Mouse (Mus musculus) hindbrain, embryonic 16.5 days (tissue): ENCODE measurements at regions not wholly inside any gene's neighbourhood (a gene's known extent, or its start where the extent isn't known, plus 50 kb on each side); places are given as distances from the start of the nearest gene placed in this dataset.

ENCODE experiments used
- ATAC-seq: fragments of 200-750 bp; cut with Nextera tagmentation; 2 replicates; pipeline ENCODE4 v1.8.0; 2017; ENCODE audit warnings: moderate TSS enrichment, moderate library complexity
- H3K27ac ChIP-seq: fragments of 300-500 bp; sonication (generic); 2 replicates; pipeline ENCODE4 v1.5.1; 2014; ENCODE audit warnings: low read depth, mild to moderate bottlenecking, control low read depth, low read length, moderate library complexity
- H3K27me3 ChIP-seq: fragments of 300-500 bp; sonication (generic); replicated peaks from 2 replicates; pipeline ENCODE4 v1.6.1; 2014; ENCODE audit warnings: low read length; ENCODE audit not compliant: control insufficient read depth, insufficient read depth
- H3K36me3 ChIP-seq: fragments of 300-500 bp; sonication (generic); 2 replicates; pipeline ENCODE4 v1.6.1; 2014; ENCODE audit warnings: mild to moderate bottlenecking, low read length, moderate library complexity, mixed read lengths; ENCODE audit not compliant: control insufficient read depth, insufficient read depth
- H3K4me1 ChIP-seq: fragments of 300-500 bp; sonication (generic); 2 replicates; pipeline ENCODE4 v1.6.1; 2014; ENCODE audit warnings: low read depth, low read length; ENCODE audit not compliant: control insufficient read depth, insufficient read depth
- H3K4me2 ChIP-seq: fragments of 300-500 bp; sonication (generic); 2 replicates; pipeline ENCODE4 v1.6.1; 2014; ENCODE audit warnings: mild to moderate bottlenecking, low read length, control low read depth, moderate library complexity
- H3K4me3 ChIP-seq: fragments of 300-500 bp; sonication (generic); 2 replicates; pipeline ENCODE4 v1.5.1; 2014; ENCODE audit warnings: mild to moderate bottlenecking, low read length, control low read depth, moderate library complexity
- H3K9ac ChIP-seq: fragments of 300-500 bp; sonication (generic); 2 replicates; pipeline ENCODE4 v1.6.1; 2014; ENCODE audit warnings: low read depth, mild to moderate bottlenecking, control low read depth, low read length, moderate library complexity
- H3K9me3 ChIP-seq: fragments of 300-500 bp; sonication (generic); 2 replicates; pipeline ENCODE4 v1.6.1; 2014; ENCODE audit warnings: mild to moderate bottlenecking, low read length, moderate library complexity; ENCODE audit not compliant: control insufficient read depth
- WGBS: fragments of 180-500 bp; shearing (Covaris S2); extraction: QIAGEN DNeasy Blood & Tissue Kit; methylation state at CpG from one replicate; pipeline ENCODE4 v1.1.7; 2014; 5-methylcytosine and 5-hydroxymethylcytosine counted together

- H3K9me3 ChIP-seq, result no peaks in the 10 kb centered on the region
- H3K4me1 ChIP-seq, result no peaks in the 10 kb centered on the region
- no peak overlapping the region for H3K4me2 ChIP-seq
- 57% methylated on average over 4 of the region's 4 CpGs for WGBS
- no peak overlapping the region for H3K4me3 ChIP-seq
- H3K9ac ChIP-seq, result no peak overlapping the region
- no peaks in the 10 kb centered on the region for H3K27me3 ChIP-seq
- no peaks in the 10 kb centered on the region for H3K36me3 ChIP-seq
- H3K27ac ChIP-seq, result no peak overlapping the region
- ATAC-seq, result no peak
Measured at GRCm38 (mm10) chr5:69802612-69803011, 210.5 kb upstream of the Gnpda2 start.

GRCm38 (mm10) chr5:69802101-69802500 is 210.0 kb upstream of the Gnpda2 start:
- no peaks in the 10 kb centered on the region for H3K36me3 ChIP-seq
- no peak for ATAC-seq
- no peak overlapping the region for H3K27ac ChIP-seq
- no peak overlapping the region for H3K9ac ChIP-seq
- no peak overlapping the region for H3K4me3 ChIP-seq
- H3K4me1 ChIP-seq, result no peaks in the 10 kb centered on the region
- H3K4me2 ChIP-seq, result no peak overlapping the region
- no peaks in the 10 kb centered on the region for H3K27me3 ChIP-seq
- no peaks in the 10 kb centered on the region for H3K9me3 ChIP-seq
- WGBS, result 85% methylated on average over 3 of the region's 3 CpGs

- Histone ChIP-seq H3K9ac (no peak overlapping the region), H3K27me3 (no peaks in the 10 kb centered on the region), H3K9me3 (no peaks in the 10 kb centered on the region), H3K27ac (no peak overlapping the region), H3K4me3 (no peak overlapping the region), H3K4me2 (no peak overlapping the region), H3K4me1 (no peaks in the 10 kb centered on the region), H3K36me3 (no peaks in the 10 kb centered on the region)
- ATAC-seq, result no peak
- 69% methylated on average over 3 of the region's 3 CpGs for WGBS
Measured at GRCm38 (mm10) chr5:69795316-69795715, 203.2 kb upstream of the Gnpda2 start.

- ATAC-seq, result no peak
- no peaks in the 10 kb centered on the region for H3K9me3 ChIP-seq
- H3K4me3 ChIP-seq, result no peak overlapping the region
- H3K9ac ChIP-seq, result no peak overlapping the region
- H3K27me3 ChIP-seq, result no peaks in the 10 kb centered on the region
- no peak overlapping the region for H3K4me2 ChIP-seq
- WGBS, result 39% methylated on average over 2 of the region's 2 CpGs
- no peaks in the 10 kb centered on the region for H3K4me1 ChIP-seq
- no peaks in the 10 kb centered on the region for H3K36me3 ChIP-seq
- no peak overlapping the region for H3K27ac ChIP-seq
Measured at GRCm38 (mm10) chr5:69794641-69795040, 202.5 kb upstream of the Gnpda2 start.

- H3K4me3 ChIP-seq, result no peak overlapping the region
- no peaks in the 10 kb centered on the region for H3K4me1 ChIP-seq
- H3K27me3 ChIP-seq, result no peaks in the 10 kb centered on the region
- H3K36me3 ChIP-seq, result no peaks in the 10 kb centered on the region
- H3K9me3 ChIP-seq, result no peaks in the 10 kb centered on the region
- no peak overlapping the region for H3K4me2 ChIP-seq
- H3K27ac ChIP-seq, result no peak overlapping the region
- no peak for ATAC-seq
- WGBS, result 67% methylated on average over 3 of the region's 3 CpGs
- no peak overlapping the region for H3K9ac ChIP-seq
Measured at GRCm38 (mm10) chr5:69756769-69757485, 164.8 kb upstream of the Gnpda2 start.

GRCm38 (mm10) chr5:69756360-69756759 is 164.2 kb upstream of the Gnpda2 start:
- no peak overlapping the region for H3K27ac ChIP-seq
- no peaks in the 10 kb centered on the region for H3K9me3 ChIP-seq
- 46% methylated on average over 1 of the region's 1 CpGs for whole genome bisulfite sequencing
- ATAC-seq, result no peak
- no peaks in the 10 kb centered on the region for H3K27me3 ChIP-seq
- no peak overlapping the region for H3K9ac ChIP-seq
- no peak overlapping the region for H3K4me2 ChIP-seq
- no peaks in the 10 kb centered on the region for H3K36me3 ChIP-seq
- H3K4me3 ChIP-seq, result no peak overlapping the region
- no peaks in the 10 kb centered on the region for H3K4me1 ChIP-seq

- no peak overlapping the region for H3K4me2 ChIP-seq
- no peak overlapping the region for H3K4me3 ChIP-seq
- 89% methylated on average over 1 of the region's 1 CpGs for WGBS
- H3K9me3 ChIP-seq, result no peaks in the 10 kb centered on the region
- H3K9ac ChIP-seq, result no peak overlapping the region
- no peak for ATAC-seq
- no peak overlapping the region for H3K27ac ChIP-seq
- H3K36me3 ChIP-seq, result no peaks in the 10 kb centered on the region
- no peaks in the 10 kb centered on the region for H3K4me1 ChIP-seq
- no peaks in the 10 kb centered on the region for H3K27me3 ChIP-seq
Measured at GRCm38 (mm10) chr5:69740511-69740910, 148.4 kb upstream of the Gnpda2 start.

GRCm38 (mm10) chr5:69721351-69722006 is 129.3 kb upstream of the Gnpda2 start:
- no peak overlapping the region for H3K9ac ChIP-seq
- H3K27ac ChIP-seq, result no peak overlapping the region
- 76% methylated on average over 5 of the region's 5 CpGs for WGBS
- no peaks in the 10 kb centered on the region for H3K9me3 ChIP-seq
- no peaks in the 10 kb centered on the region for H3K27me3 ChIP-seq
- H3K36me3 ChIP-seq, result no peaks in the 10 kb centered on the region
- H3K4me3 ChIP-seq, result no peak overlapping the region
- no peaks in the 10 kb centered on the region for H3K4me1 ChIP-seq
- no peak overlapping the region for H3K4me2 ChIP-seq
- ATAC-seq, result no peak

- H3K27ac ChIP-seq, result no peak overlapping the region
- H3K4me2 ChIP-seq, result no peak overlapping the region
- no peaks in the 10 kb centered on the region for H3K36me3 ChIP-seq
- no peak overlapping the region for H3K4me3 ChIP-seq
- no peak overlapping the region for H3K9ac ChIP-seq
- no peaks in the 10 kb centered on the region for H3K9me3 ChIP-seq
- ATAC-seq, result peak; percentile 68; the same call in 1 of the 2 replicates
- H3K4me1 ChIP-seq, result no peaks in the 10 kb centered on the region; the same call in 1 of the 2 replicates
- 46% methylated on average over 2 of the region's 2 CpGs for WGBS
- no peaks in the 10 kb centered on the region for H3K27me3 ChIP-seq
Measured at GRCm38 (mm10) chr5:69716087-69716486, 123.9 kb upstream of the Gnpda2 start.
